Mouse (Mus musculus): ENCODE data around the gene Shroom3.

Shroom3 gene

GRCm38 (mm10) chr5:92983942-92984341, 300.7 kb downstream of the Shroom3 start:
- no peak for DNase-seq

GRCm38 (mm10) chr5:92984692-92985091, 301.5 kb downstream of the Shroom3 start:
- no peak for DNase-seq

- no peak for DNase-seq
Observed at GRCm38 (mm10) chr5:92985391-92985790, 302.2 kb downstream of the Shroom3 start.

- peak; percentile 33 for DNase-seq
Observed at GRCm38 (mm10) chr5:92986651-92987610, 303.7 kb downstream of the Shroom3 start.

GRCm38 (mm10) chr5:92987891-92988768, 304.9 kb downstream of the Shroom3 start:
- no peak for DNase-seq

GRCm38 (mm10) chr5:92988769-92989356, 305.6 kb downstream of the Shroom3 start:
- no peak for DNase-seq

GRCm38 (mm10) chr5:92992106-92992505, 308.9 kb downstream of the Shroom3 start:
- DNase-seq, result no peak

- DNase-seq, result no peak
Observed at GRCm38 (mm10) chr5:92994309-92994708, 311.1 kb downstream of the Shroom3 start.

- no peak for DNase-seq
Observed at GRCm38 (mm10) chr5:92994861-92995260, 311.6 kb downstream of the Shroom3 start.

GRCm38 (mm10) chr5:92997428-92998120, 314.3 kb downstream of the Shroom3 start:
- DNase-seq, result no peak

- no peak for DNase-seq
Observed at GRCm38 (mm10) chr5:92998494-92999016, 315.3 kb downstream of the Shroom3 start.

- DNase-seq, result no peak
Observed at GRCm38 (mm10) chr5:93000060-93000459, 316.8 kb downstream of the Shroom3 start.

GRCm38 (mm10) chr5:93000774-93001757, 317.8 kb downstream of the Shroom3 start:
- DNase-seq, result no peak

- no peak for DNase-seq
Observed at GRCm38 (mm10) chr5:93002615-93003014, 319.4 kb downstream of the Shroom3 start.

- DNase-seq, result no peak
Observed at GRCm38 (mm10) chr5:93005229-93005814, 322.1 kb downstream of the Shroom3 start.

- DNase-seq, result no peak
Observed at GRCm38 (mm10) chr5:93005815-93006341, 322.6 kb downstream of the Shroom3 start.

GRCm38 (mm10) chr5:93008256-93008655, 325.0 kb downstream of the Shroom3 start:
- DNase-seq, result no peak

Measured in cerebellum, adult 9-11 months (tissue).